Mouse (Mus musculus): ENCODE data around the gene Setd7.
A peak's percentile ranks its signal among the peaks of the same experiment; 100 is the strongest.

DNA sequence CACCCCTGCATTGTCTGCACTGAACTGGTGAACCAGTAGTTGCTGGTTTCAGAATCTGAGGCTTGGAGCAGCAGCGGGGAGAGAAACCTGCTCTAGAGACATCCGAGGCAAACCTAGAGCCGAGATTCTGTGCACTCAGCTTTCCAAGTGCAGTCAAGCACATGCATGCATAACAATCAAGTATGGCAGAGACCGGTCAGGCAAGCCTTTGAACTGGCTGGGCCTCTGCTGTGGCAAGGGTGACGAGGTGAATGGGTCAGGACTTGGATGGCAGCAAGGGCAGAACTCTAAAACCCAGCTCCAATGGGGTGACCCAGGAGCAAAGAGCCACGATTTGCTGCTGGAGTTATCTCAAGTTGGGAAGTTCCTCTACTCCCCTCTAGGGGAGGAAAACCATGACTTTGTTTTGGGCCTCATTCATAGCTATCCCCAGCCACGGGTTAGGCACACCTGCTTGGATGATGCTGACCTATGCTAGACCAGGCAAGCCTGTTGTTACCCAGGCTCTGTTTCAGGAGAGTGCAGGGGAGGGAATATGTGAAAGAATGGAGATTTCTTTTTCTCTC lies 27.1 kb upstream of the Setd7 start:
- TF ChIP-seq CTCF (IDR thresholded peaks at IDR 0.05) (peak; percentile 54), EP300 (IDR thresholded peaks at IDR 0.05) (no peak)

Data from lung, postnatal 0 days (tissue).